Mouse (Mus musculus) midbrain, embryonic 13.5 days (tissue): ENCODE measurements around the gene Dnajb1. TPM values are rescaled to one million over a fixed set of nuclear protein-coding genes. Genes with fewer than 3 reads are reported as not detected.

Source experiments
- ATAC-seq: fragments of 200-750 bp; cut with Nextera tagmentation; 2 replicates; pipeline ENCODE4 v1.8.0; 2017; ENCODE audit warnings: mild to moderate bottlenecking, moderate TSS enrichment, moderate library complexity
- H3K27ac ChIP-seq: fragments of 300-500 bp; sonication (generic); 2 replicates; pipeline ENCODE4 v1.5.1; 2015; ENCODE audit warnings: inconsistent platforms, mild to moderate bottlenecking, moderate library complexity
- H3K27me3 ChIP-seq: fragments of 300-500 bp; sonication (generic); 2 replicates; pipeline ENCODE4 v1.6.1; 2015; ENCODE audit warnings: mild to moderate bottlenecking, inconsistent platforms
- H3K36me3 ChIP-seq: fragments of 300-500 bp; sonication (generic); 2 replicates; pipeline ENCODE4 v1.6.1; 2015; ENCODE audit warnings: mild to moderate bottlenecking, inconsistent platforms
- H3K4me1 ChIP-seq: fragments of 300-500 bp; sonication (generic); replicated peaks from 2 replicates; pipeline ENCODE4 v1.6.1; 2015; ENCODE audit warnings: inconsistent platforms
- H3K4me2 ChIP-seq: fragments of 300-500 bp; sonication (generic); replicated peaks from 2 replicates; pipeline ENCODE4 v1.6.1; 2015; ENCODE audit warnings: moderate library complexity, mild to moderate bottlenecking, inconsistent platforms
- H3K4me3 ChIP-seq: fragments of 300-500 bp; sonication (generic); replicated peaks from 2 replicates; pipeline ENCODE4 v1.5.1; 2015; ENCODE audit warnings: mild to moderate bottlenecking, inconsistent platforms
- H3K9ac ChIP-seq: fragments of 300-500 bp; sonication (generic); replicated peaks from 2 replicates; pipeline ENCODE4 v1.6.1; 2015; ENCODE audit warnings: mild to moderate bottlenecking, inconsistent platforms
- H3K9me3 ChIP-seq: fragments of 300-500 bp; sonication (generic); 2 replicates; pipeline ENCODE4 v1.6.1; 2016; ENCODE audit warnings: mild to moderate bottlenecking, inconsistent platforms
- WGBS: fragments of 180-500 bp; shearing (Covaris S2); methylation state at CpG from one replicate; pipeline ENCODE4 v1.1.7; 2015; 5-methylcytosine and 5-hydroxymethylcytosine counted together
- polyA plus RNA-seq: library from polyadenylated mRNA; unstranded; fragments of >200 nt; fragmentation: Nextera tagmentation; extraction: Ambion mirVana; gene quantifications from 2 replicates; pipeline ENCODE4 v1.2.1, GENCODE M21; 2015

The Dnajb1 gene
- polyA plus RNA-seq, 1 experiment from 2014 or later, result 61.5 TPM

GRCm38 (mm10) chr8:83571791-83572190 is 36.2 kb upstream of the Dnajb1 start:
- Histone ChIP-seq H3K9me3 (no peaks in the 10 kb centered on the region), H3K4me3 (no peak overlapping the region), H3K4me1 (peaks cover 49% of the 10 kb centered on the region), H3K36me3 (peaks cover 62% of the 10 kb centered on the region), H3K4me2 (no peak overlapping the region), H3K27ac (no peak overlapping the region), H3K27me3 (no peaks in the 10 kb centered on the region), H3K9ac (no peak overlapping the region)
- ATAC-seq, result no peak
- 97% methylated on average over 10 of the region's 10 CpGs for WGBS

GRCm38 (mm10) chr8:83572246-83572812 is 35.7 kb upstream of the Dnajb1 start:
- WGBS, result 93% methylated on average over 5 of the region's 5 CpGs
- H3K9me3 ChIP-seq, result no peaks in the 10 kb centered on the region
- H3K27me3 ChIP-seq, result no peaks in the 10 kb centered on the region
- no peak overlapping the region for H3K4me3 ChIP-seq
- H3K36me3 ChIP-seq, result peaks cover 62% of the 10 kb centered on the region
- no peak overlapping the region for H3K9ac ChIP-seq
- H3K4me2 ChIP-seq, result no peak overlapping the region
- ATAC-seq, result no peak
- no peak overlapping the region for H3K27ac ChIP-seq
- peaks cover 51% of the 10 kb centered on the region for H3K4me1 ChIP-seq

GRCm38 (mm10) chr8:83573140-83573875 is 34.7 kb upstream of the Dnajb1 start:
- no peak overlapping the region for H3K9ac ChIP-seq
- no peak overlapping the region for H3K4me3 ChIP-seq
- no peak overlapping the region for H3K27ac ChIP-seq
- WGBS, result 88% methylated on average over 18 of the region's 18 CpGs
- peaks cover 62% of the 10 kb centered on the region for H3K36me3 ChIP-seq
- H3K4me2 ChIP-seq, result no peak overlapping the region
- no peaks in the 10 kb centered on the region for H3K9me3 ChIP-seq
- peaks cover 49% of the 10 kb centered on the region for H3K4me1 ChIP-seq
- no peak for ATAC-seq
- no peaks in the 10 kb centered on the region for H3K27me3 ChIP-seq

- WGBS, result 87% methylated on average over 15 of the region's 15 CpGs
- H3K9ac ChIP-seq, result no peak overlapping the region
- ATAC-seq, result no peak
These were observed 33.2 kb upstream of the Dnajb1 start for GRCm38 (mm10) chr8:83574631-83575315.

GRCm38 (mm10) chr8:83575561-83576515 is 32.2 kb upstream of the Dnajb1 start:
- no peak for ATAC-seq
- H3K27me3 ChIP-seq, result no peaks in the 10 kb centered on the region
- H3K4me1 ChIP-seq, result peaks cover 64% of the 10 kb centered on the region
- H3K4me3 ChIP-seq, result no peak overlapping the region
- no peak overlapping the region for H3K9ac ChIP-seq
- 81% methylated on average over 17 of the region's 17 CpGs for WGBS
- peaks cover 47% of the 10 kb centered on the region for H3K36me3 ChIP-seq
- peak overlapping the region; percentile 35; the same call in 1 of the 2 replicates for H3K27ac ChIP-seq
- H3K4me2 ChIP-seq, result no peak overlapping the region
- H3K9me3 ChIP-seq, result no peaks in the 10 kb centered on the region

More at GRCm38 (mm10) chr8:83574631-83575315, 33.2 kb upstream of the Dnajb1 start:
- no peaks in the 10 kb centered on the region for H3K9me3 ChIP-seq
- no peak overlapping the region for H3K27ac ChIP-seq
- no peak overlapping the region for H3K4me2 ChIP-seq
- no peaks in the 10 kb centered on the region for H3K27me3 ChIP-seq
- peaks cover 53% of the 10 kb centered on the region for H3K4me1 ChIP-seq
- H3K4me3 ChIP-seq, result no peak overlapping the region
- H3K36me3 ChIP-seq, result peaks cover 53% of the 10 kb centered on the region

- 87% methylated on average over 3 of the region's 4 CpGs for WGBS
- 0 out of 2 replicates have a peak overlapping the region, but pooled peaks have one; percentile 14 for H3K27ac ChIP-seq
These were observed 31.5 kb upstream of the Dnajb1 start for GRCm38 (mm10) chr8:83576516-83576895.

GRCm38 (mm10) chr8:83576921-83577320 is 31.1 kb upstream of the Dnajb1 start:
- no peak for ATAC-seq
- Histone ChIP-seq H3K4me1 (peaks cover 72% of the 10 kb centered on the region), H3K4me2 (no peak overlapping the region), H3K27ac (0 out of 2 replicates have a peak overlapping the region, but pooled peaks have one; percentile 4), H3K36me3 (peaks cover 37% of the 10 kb centered on the region), H3K9ac (no peak overlapping the region; the same call in 1 of the 2 replicates), H3K9me3 (no peaks in the 10 kb centered on the region), H3K4me3 (no peak overlapping the region), H3K27me3 (no peaks in the 10 kb centered on the region)
- 69% methylated on average over 4 of the region's 4 CpGs for WGBS

More at GRCm38 (mm10) chr8:83576516-83576895, 31.5 kb upstream of the Dnajb1 start:
- no peak for ATAC-seq
- Histone ChIP-seq H3K4me1 (peaks cover 69% of the 10 kb centered on the region), H3K9ac (no peak overlapping the region), H3K4me2 (no peak overlapping the region), H3K36me3 (peaks cover 41% of the 10 kb centered on the region), H3K4me3 (no peak overlapping the region), H3K27me3 (no peaks in the 10 kb centered on the region), H3K9me3 (no peaks in the 10 kb centered on the region)

GRCm38 (mm10) chr8:83577384-83577791 is 30.6 kb upstream of the Dnajb1 start:
- Histone ChIP-seq H3K4me1 (peaks cover 77% of the 10 kb centered on the region), H3K9me3 (no peaks in the 10 kb centered on the region), H3K4me3 (no peak overlapping the region), H3K36me3 (peaks cover 32% of the 10 kb centered on the region), H3K4me2 (no peak overlapping the region), H3K9ac (no peak overlapping the region; the same call in 1 of the 2 replicates), H3K27ac (0 out of 2 replicates have a peak overlapping the region, but pooled peaks have one; percentile 4), H3K27me3 (no peaks in the 10 kb centered on the region)
- ATAC-seq, result no peak
- 60% methylated on average over 9 of the region's 9 CpGs for WGBS

GRCm38 (mm10) chr8:83578131-83579055 is 29.6 kb upstream of the Dnajb1 start:
- Histone ChIP-seq H3K4me2 (no peak overlapping the region), H3K27ac (no peak overlapping the region; the same call in 1 of the 2 replicates), H3K4me3 (no peak overlapping the region), H3K9me3 (no peaks in the 10 kb centered on the region), H3K4me1 (peaks cover 86% of the 10 kb centered on the region), H3K36me3 (peaks cover 22% of the 10 kb centered on the region), H3K27me3 (no peaks in the 10 kb centered on the region), H3K9ac (peak overlapping the region; percentile 20)
- ATAC-seq, result no peak
- WGBS, result 75% methylated on average over 17 of the region's 17 CpGs

- peaks cover 88% of the 10 kb centered on the region for H3K4me1 ChIP-seq
- no peak for ATAC-seq
These were observed 28.3 kb upstream of the Dnajb1 start for GRCm38 (mm10) chr8:83579676-83580075.

More at GRCm38 (mm10) chr8:83579676-83580075, 28.3 kb upstream of the Dnajb1 start:
- WGBS, result 89% methylated on average over 8 of the region's 8 CpGs
- H3K27ac ChIP-seq, result no peak overlapping the region
- peak overlapping the region; percentile 23; the same call in 1 of the 2 replicates for H3K9ac ChIP-seq
- H3K9me3 ChIP-seq, result no peaks in the 10 kb centered on the region
- no peak overlapping the region for H3K4me2 ChIP-seq
- H3K27me3 ChIP-seq, result no peaks in the 10 kb centered on the region
- no peak overlapping the region for H3K4me3 ChIP-seq
- H3K36me3 ChIP-seq, result peaks cover 20% of the 10 kb centered on the region
